Mouse (Mus musculus) lung, adult 2 months (tissue): ENCODE measurements around the gene Raph1.

Experiments
- CTCF ChIP-seq: fragments of 200-500 bp; IDR thresholded peaks from 2 replicates; pipeline ENCODE4 v1.5.1; 2011; ENCODE audit warnings: mild to moderate bottlenecking, low read length, control low read depth; ENCODE audit not compliant: insufficient read depth
- POLR2A ChIP-seq: fragments of 200-500 bp; IDR thresholded peaks from 2 replicates; pipeline ENCODE4 v1.6.1; 2011; ENCODE audit warnings: low read depth, mild to moderate bottlenecking, control low read depth, low read length, borderline replicate concordance; ENCODE audit errors: extremely low read depth

DNA sequence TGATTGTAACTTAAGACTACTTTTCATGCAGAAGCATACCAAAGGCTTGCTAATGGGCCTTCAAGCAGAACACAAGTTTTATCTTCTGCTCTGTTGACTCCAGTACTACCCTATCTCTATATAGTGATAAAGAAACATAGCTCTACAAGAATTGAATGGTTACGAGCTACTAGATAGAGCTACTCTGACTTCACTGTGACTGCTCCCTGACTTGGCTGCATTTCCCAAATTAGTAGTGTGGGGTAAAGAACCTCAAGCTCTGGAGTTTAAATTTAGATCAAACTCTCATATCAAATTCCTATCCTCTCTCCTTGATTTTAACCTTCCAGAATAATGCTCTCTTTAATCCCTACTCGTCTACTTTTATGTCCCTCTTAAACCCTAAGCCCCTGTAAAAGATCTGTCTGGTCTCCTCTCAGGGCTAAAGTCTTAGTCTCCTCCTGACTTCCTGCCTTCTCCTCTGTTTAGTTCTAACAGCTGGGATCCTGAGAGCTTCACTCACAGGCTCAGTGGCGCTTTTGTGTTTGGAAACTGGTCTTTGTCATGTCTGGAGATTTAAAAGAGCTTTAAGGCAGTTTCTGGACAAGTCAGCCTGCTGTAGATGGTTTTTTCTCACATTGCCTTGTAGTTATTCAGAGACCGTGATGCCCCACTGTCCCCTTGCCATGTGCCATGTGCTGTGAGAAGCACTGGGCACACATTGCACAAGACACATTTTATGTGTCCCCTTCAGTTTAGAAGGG lies 22.2 kb upstream of the Raph1 start:
- TF ChIP-seq CTCF (no peak), POLR2A (no peak)
